Mouse (Mus musculus): ENCODE results near the gene Cfap97d1. TPM values are rescaled to one million over a fixed set of nuclear protein-coding genes. Genes with fewer than 3 reads are reported as not detected.

Cfap97d1 gene
- total and polyA plus RNA-seq, 2 experiments from 2014 or later = not detected

DNA sequence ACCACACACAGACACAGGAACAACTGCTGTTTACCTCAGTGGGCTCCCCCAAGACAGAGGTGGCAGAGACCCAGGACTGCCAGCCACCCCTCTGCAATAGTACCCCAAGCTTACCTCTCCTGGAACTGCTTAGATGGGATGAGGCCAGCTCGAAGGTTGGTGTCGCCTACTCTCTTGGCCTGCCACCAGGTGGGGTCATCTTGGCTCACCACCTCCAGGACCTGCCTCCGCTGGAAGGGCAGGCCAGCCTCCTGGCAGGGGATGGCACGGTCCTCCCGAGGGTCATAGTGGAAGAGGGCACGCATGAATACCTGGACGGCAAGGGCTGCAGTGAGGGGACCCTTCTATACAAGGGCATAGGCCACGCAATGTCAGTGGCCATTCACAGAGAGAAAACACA is 29.1 kb downstream of the Cfap97d1 start:
- DNase-seq (ENCODE audit: low spot score) (no peak), ATAC-seq (no peak)
- Histone ChIP-seq H3K9me3 (ENCODE audit: low read length) (no peaks in the 10 kb centered on the region), H3K4me2 (ENCODE audit: low read depth, low read length) (no peak overlapping the region), H3K27me3 (ENCODE audit: insufficient read depth, low read length) (no peaks in the 10 kb centered on the region), H3K36me3 (ENCODE audit: insufficient read depth, low read length) (peaks cover 13% of the 10 kb centered on the region; the same call in 1 of the 2 replicates), H3K4me1 (ENCODE audit: insufficient read depth, low read length) (0 out of 2 replicates have a peak, but pooled peaks cover 4% of the 10 kb centered on the region), H3K27ac (no peak overlapping the region), H3K4me3 (ENCODE audit: low read length) (no peak overlapping the region), H3K9ac (replicated peaks; ENCODE audit: low read length) (no peak overlapping the region)
- TF ChIP-seq CTCF (IDR thresholded peaks at IDR 0.05; ENCODE audit: low read depth) = no peak
- 82% methylated on average over 8 of the region's 8 CpGs for WGBS

DNA sequence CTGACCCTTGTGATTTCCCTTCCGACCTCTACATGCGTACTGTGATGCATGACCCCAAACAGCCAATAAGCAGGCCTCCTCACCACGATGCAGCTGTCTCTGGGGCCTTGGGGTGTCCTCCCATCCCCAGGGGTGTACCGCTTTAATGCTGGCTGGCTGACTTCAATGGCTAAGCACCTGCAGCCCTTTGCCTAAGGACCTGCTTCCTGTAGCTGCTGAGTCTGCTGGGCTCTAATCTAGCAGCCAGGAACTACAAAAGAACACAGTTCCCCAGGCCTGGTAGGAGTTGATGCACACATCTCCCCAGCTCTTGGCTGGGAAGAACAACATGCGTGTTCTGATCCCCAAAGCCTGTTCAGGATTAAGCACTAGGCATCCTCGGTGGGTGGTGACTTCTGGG is 31.4 kb downstream of the Cfap97d1 start:
- Histone ChIP-seq H3K4me2 (ENCODE audit: low read depth, low read length) (no peak overlapping the region), H3K27ac (no peak overlapping the region), H3K36me3 (ENCODE audit: insufficient read depth, low read length) (0 out of 2 replicates have a peak, but pooled peaks cover 4% of the 10 kb centered on the region), H3K9me3 (ENCODE audit: low read length) (no peaks in the 10 kb centered on the region), H3K27me3 (ENCODE audit: insufficient read depth, low read length) (no peaks in the 10 kb centered on the region), H3K4me1 (ENCODE audit: insufficient read depth, low read length) (no peaks in the 10 kb centered on the region), H3K9ac (replicated peaks; ENCODE audit: low read length) (no peak overlapping the region), H3K4me3 (ENCODE audit: low read length) (no peak overlapping the region)
- TF ChIP-seq CTCF (IDR thresholded peaks at IDR 0.05; ENCODE audit: low read depth) = no peak
- 53% methylated on average over 6 of the region's 6 CpGs for WGBS
- no peak for ATAC-seq
- DNase-seq (ENCODE audit: low spot score) = no peak

DNA sequence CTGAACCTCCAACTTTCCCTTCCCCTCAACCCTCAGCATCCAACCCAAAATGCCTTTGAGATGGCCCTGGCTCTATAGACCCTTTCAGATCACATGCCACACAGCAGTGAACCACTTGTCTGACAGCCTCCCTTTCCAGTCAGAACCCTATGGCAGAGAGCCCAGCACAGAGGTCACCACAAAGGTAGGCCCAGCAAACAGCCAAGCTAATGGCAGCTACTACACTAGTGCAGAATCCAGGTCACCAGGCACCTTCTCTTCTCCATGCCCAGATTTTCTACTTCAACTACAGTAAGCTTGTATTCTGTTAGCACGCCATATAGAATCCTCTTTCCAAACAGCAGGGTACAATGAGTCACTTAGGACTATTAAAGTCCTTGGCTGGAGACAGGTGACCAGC is 32.1 kb downstream of the Cfap97d1 start:
- H3K9ac ChIP-seq (replicated peaks; ENCODE audit: low read length) = no peak overlapping the region
- no peaks in the 10 kb centered on the region for H3K9me3 ChIP-seq (ENCODE audit: low read length)
- H3K4me2 ChIP-seq (ENCODE audit: low read depth, low read length) = no peak overlapping the region
- DNase-seq (ENCODE audit: low spot score) (no peak), ATAC-seq (no peak)
- no peaks in the 10 kb centered on the region for H3K4me1 ChIP-seq (ENCODE audit: insufficient read depth, low read length)
- H3K27me3 ChIP-seq (ENCODE audit: insufficient read depth, low read length) = no peaks in the 10 kb centered on the region
- TF ChIP-seq CTCF (IDR thresholded peaks at IDR 0.05; ENCODE audit: low read depth) = no peak
- 0 out of 2 replicates have a peak, but pooled peaks cover 4% of the 10 kb centered on the region for H3K36me3 ChIP-seq (ENCODE audit: insufficient read depth, low read length)
- H3K4me3 ChIP-seq (ENCODE audit: low read length) = no peak overlapping the region
- H3K27ac ChIP-seq = no peak overlapping the region
- 77% methylated on average over 1 of the region's 1 CpGs for WGBS

DNA sequence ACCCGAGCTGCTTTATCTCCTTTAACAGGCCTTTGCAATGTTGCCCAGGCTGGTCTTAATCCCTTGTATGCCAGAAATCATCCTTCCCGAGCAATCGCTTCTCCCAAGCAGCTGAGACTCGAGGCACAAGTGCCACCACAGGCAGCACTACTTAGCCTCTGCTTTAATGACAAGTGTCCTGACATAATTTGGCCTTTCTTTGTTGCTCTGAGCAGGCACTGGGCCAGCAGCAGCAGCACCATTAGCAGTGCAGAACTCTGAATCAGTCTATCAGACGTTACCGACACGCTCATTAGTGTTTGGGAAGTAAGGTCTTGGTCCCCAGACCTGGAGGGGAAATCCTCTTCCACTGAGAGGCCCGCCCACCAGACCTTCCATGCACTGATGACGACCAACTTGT is 35.7 kb downstream of the Cfap97d1 start:
- Histone ChIP-seq H3K9me3 (ENCODE audit: low read length) (no peaks in the 10 kb centered on the region), H3K9ac (replicated peaks; ENCODE audit: low read length) (no peak overlapping the region), H3K27ac (no peak overlapping the region), H3K36me3 (ENCODE audit: insufficient read depth, low read length) (peaks cover 5% of the 10 kb centered on the region), H3K27me3 (ENCODE audit: insufficient read depth, low read length) (no peaks in the 10 kb centered on the region), H3K4me1 (ENCODE audit: insufficient read depth, low read length) (no peaks in the 10 kb centered on the region), H3K4me2 (ENCODE audit: low read depth, low read length) (no peak overlapping the region), H3K4me3 (ENCODE audit: low read length) (no peak overlapping the region)
- DNase-seq (ENCODE audit: low spot score) (no peak), ATAC-seq (no peak)
- no peak for TF ChIP-seq CTCF (IDR thresholded peaks at IDR 0.05; ENCODE audit: low read depth)
- 46% methylated on average over 9 of the region's 9 CpGs for WGBS

DNA sequence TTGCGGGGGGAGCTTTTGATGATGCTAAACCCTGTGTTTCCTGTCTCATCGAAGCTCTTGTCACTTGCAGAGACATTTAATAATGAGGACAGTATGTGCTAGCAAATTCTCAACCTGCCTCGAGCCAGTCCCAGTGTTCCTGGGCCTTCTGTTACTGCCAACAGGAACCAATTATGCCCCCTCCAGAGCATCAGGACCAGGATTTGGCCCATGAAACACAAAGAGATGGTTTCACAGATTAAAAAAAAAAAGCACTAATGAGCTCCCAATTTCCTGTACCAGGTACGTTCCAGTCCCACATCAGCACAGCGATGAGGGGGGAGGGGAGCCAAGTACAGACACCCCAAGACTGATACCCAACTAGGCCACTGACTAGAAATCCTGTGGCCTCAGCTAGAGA is 37.1 kb downstream of the Cfap97d1 start:
- DNase-seq (ENCODE audit: low spot score) (no peak), ATAC-seq (no peak)
- Histone ChIP-seq H3K4me3 (ENCODE audit: low read length) (no peak overlapping the region), H3K4me1 (ENCODE audit: insufficient read depth, low read length) (no peaks in the 10 kb centered on the region), H3K4me2 (ENCODE audit: low read depth, low read length) (no peak overlapping the region), H3K27ac (no peak overlapping the region), H3K36me3 (ENCODE audit: insufficient read depth, low read length) (peaks cover 5% of the 10 kb centered on the region), H3K27me3 (ENCODE audit: insufficient read depth, low read length) (no peaks in the 10 kb centered on the region), H3K9ac (replicated peaks; ENCODE audit: low read length) (no peak overlapping the region), H3K9me3 (ENCODE audit: low read length) (no peaks in the 10 kb centered on the region)
- TF ChIP-seq CTCF (IDR thresholded peaks at IDR 0.05; ENCODE audit: low read depth) = no peak
- 69% methylated on average over 5 of the region's 5 CpGs for WGBS

DNA sequence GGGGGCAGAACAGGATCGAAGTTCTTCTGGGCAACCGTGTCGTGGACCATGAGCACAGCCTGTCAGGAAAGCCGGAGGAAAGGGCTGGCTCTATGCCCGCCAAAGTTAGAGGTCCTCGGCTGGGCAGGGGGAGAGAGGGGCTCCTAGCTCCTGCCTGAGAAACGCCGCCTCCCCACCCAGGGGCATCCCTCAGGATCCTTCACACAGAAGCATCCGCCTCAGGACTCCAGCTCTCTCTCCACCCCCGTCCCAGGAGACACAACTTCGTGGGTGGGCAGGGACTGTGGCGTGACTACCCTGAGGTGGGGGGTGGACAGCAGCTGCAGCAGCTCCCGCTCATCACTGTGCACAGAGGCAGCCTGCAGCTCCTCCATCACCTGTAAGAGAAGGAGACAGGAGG is 39.3 kb downstream of the Cfap97d1 start:
- H3K27ac ChIP-seq = no peak overlapping the region
- no peak overlapping the region for H3K9ac ChIP-seq (replicated peaks; ENCODE audit: low read length)
- peaks cover 5% of the 10 kb centered on the region for H3K36me3 ChIP-seq (ENCODE audit: insufficient read depth, low read length)
- peaks cover 4% of the 10 kb centered on the region; the same call in 1 of the 2 replicates for H3K4me1 ChIP-seq (ENCODE audit: insufficient read depth, low read length)
- no peaks in the 10 kb centered on the region for H3K27me3 ChIP-seq (ENCODE audit: insufficient read depth, low read length)
- WGBS = 64% methylated on average over 13 of the region's 13 CpGs
- H3K9me3 ChIP-seq (ENCODE audit: low read length) = no peaks in the 10 kb centered on the region
- DNase-seq (ENCODE audit: low spot score) = no peak
- H3K4me3 ChIP-seq (ENCODE audit: low read length) = no peak overlapping the region
- TF ChIP-seq CTCF (IDR thresholded peaks at IDR 0.05; ENCODE audit: low read depth) = no peak
- H3K4me2 ChIP-seq (ENCODE audit: low read depth, low read length) = no peak overlapping the region
- ATAC-seq = no peak

DNA sequence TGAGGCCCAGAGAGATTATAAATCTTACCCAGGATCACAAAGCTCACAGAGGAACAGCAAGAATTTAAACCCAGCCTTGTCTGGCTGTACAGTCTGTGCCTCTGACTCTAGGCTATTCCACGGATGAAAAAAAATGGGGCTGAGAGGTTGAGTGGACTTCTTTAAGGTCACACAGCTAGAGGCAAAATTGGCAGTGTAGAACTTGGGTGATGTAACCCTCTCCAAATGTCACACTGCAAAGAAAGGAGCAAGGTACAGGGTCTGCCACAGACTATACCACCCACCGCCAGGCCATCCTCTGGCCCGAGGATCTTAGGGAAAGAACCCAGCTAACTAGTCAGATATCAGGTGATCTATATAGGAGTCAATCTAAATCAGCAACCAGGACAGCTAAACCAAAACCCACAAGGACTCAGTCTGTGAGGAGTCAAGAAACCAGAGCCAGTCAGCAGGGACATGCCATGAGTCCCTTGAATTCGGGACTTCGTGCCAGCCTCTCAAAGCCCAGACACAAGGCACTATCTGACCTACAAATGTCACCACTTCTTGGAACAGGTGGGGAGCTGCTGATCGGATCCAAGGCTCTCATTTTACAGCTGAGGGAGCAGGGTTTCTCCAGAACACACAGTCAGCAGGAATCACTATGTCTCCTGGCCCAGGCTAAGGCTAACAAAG is 40.1 kb downstream of the Cfap97d1 start:
- Histone ChIP-seq H3K27me3 (ENCODE audit: insufficient read depth, low read length) (no peaks in the 10 kb centered on the region), H3K4me3 (ENCODE audit: low read length) (no peak overlapping the region), H3K4me1 (ENCODE audit: insufficient read depth, low read length) (peaks cover 4% of the 10 kb centered on the region; the same call in 1 of the 2 replicates), H3K36me3 (ENCODE audit: insufficient read depth, low read length) (peaks cover 5% of the 10 kb centered on the region), H3K9me3 (ENCODE audit: low read length) (no peaks in the 10 kb centered on the region), H3K9ac (replicated peaks; ENCODE audit: low read length) (no peak overlapping the region), H3K27ac (no peak overlapping the region), H3K4me2 (ENCODE audit: low read depth, low read length) (peak overlapping the region; percentile 79)
- no peak for TF ChIP-seq CTCF (IDR thresholded peaks at IDR 0.05; ENCODE audit: low read depth)
- DNase-seq (ENCODE audit: low spot score) (no peak), ATAC-seq (no peak)
- WGBS = 74% methylated on average over 6 of the region's 6 CpGs
